Mouse (Mus musculus) ES-CJ7 (cell line): ENCODE measurements around the gene Atxn7.

Experiments
- DNase-seq: peaks from one replicate; pipeline ENCODE4 v3.0.0; 2011; ENCODE audit warnings: low read depth, low spot score

Atxn7 gene

DNA sequence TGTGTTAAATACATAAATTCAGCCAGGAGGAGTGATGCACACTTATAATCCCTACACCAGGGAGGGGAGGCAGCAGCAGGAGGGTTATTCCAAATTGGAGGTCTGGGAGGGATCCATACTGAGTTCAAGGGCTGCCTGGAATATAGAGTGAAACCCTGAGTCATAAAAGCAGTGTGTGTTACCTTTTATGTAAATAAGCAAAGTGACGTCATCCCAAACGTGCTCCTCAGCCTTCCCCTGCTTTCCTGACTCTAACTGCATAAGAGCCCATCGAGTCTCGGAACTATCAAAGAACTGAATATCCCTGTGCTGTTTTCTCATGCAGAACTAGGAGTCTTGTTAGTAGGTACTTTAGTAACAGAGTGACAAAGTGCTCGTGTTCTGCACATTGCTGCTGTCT lies 102.1 kb downstream of the Atxn7 start:
- DNase-seq: peak; percentile 22

GRCm38 (mm10) chr14:14064486-14065141 lies 103.4 kb downstream of the Atxn7 start:
- DNase-seq: no peak

- no peak for DNase-seq
Observed at GRCm38 (mm10) chr14:14065142-14065498, 103.9 kb downstream of the Atxn7 start.

DNA sequence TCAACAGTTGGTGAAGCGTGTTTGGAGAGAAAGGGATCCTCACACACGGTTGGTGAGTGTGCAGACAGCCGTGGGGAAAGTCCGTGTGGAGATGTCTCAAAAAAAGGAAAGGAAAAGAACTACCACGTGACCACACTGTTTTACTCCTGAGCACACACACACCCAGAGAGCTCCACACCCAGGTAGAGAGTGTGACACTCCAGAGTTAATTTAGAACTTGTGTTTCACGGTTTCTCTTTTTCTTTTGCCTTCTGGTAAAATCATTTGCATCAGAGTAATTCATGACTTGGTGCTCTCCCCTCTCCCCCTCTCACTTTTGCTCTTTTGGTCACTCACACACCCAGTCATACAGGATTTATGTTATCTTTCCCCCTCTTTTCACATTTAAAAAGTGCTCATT lies 105.0 kb downstream of the Atxn7 start:
- no peak for DNase-seq

DNA sequence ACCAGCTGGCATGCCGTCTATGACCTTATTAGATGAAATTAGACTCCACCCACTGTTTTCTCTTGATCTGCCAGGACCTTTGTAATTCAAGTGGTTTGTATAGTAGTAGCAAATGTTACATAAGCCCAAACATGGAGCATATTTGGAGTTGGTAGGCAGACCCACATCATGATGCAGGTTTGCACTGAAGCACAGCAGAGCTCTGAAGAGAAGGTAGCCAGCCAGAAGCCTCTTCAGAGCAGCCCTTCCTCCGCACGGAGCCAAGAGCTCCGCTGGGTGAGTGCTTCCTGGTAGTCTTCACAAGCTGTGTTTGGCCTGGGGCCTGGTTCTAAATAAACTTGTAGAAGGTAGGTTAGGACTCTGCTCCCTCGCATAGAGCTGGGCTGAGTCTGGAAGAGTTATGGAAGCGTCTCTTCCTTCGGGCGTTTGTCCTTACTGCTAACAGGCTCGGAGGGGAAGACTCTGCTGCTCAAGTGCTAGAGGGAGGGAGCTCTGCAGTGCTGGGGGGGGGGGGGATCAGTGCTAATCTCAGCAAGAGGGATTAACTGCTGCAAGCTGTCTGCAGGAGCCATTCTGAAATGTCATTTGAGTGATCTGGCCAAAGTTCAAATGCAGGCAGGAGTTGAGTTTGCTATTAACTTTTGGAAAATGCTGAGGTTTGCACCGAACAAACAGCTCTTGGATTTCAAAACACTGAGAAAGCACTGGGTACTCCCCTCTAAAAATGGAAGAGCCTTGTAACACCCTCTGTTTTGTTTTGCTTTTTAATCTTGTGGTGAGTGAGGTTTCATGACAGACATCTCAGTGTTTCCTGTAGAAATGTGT lies 106.6 kb downstream of the Atxn7 start:
- peak; percentile 5 for DNase-seq

DNA sequence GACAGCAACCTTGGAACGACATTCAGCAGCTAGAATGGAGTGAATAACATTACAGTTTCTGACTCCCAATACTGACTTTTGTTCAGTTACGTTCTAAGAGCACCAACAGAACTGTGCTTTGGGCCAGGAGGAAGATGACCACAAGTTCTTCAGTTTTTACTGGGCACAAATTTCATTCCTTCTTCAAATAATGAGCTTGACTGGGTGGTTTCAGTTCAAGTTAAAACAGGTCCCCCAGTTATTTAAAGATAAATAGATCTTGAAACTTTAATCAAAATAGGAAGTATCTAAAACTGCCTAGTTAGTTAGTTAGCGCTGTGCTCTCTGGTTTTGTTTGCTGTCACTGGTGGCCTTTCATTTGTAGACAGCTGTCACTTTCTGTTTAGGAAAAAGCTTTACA lies 107.3 kb downstream of the Atxn7 start:
- no peak for DNase-seq

- DNase-seq: no peak
Observed at GRCm38 (mm10) chr14:14070541-14071315, 109.5 kb downstream of the Atxn7 start.

DNA sequence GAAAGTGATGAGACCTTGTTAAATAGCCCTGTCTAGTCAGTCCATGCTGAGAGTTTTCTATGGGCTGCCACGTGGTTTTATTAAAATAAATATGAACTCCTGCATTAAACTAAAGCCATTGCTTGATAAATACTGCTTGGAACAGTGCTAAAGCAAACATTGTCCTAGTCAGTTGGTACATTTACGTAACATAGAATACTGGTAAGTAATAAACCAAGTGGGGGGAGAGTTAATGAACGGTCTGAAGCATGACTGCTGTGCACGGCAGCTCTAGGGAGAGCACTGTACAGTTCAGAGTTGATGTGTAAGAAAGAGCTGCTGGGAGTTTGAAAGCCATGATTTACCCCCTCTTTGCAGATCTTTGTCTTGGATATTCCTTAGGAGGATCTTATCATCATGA lies 110.2 kb downstream of the Atxn7 start:
- DNase-seq: no peak

GRCm38 (mm10) chr14:14080604-14081194 lies 119.5 kb downstream of the Atxn7 start:
- DNase-seq: no peak

DNA sequence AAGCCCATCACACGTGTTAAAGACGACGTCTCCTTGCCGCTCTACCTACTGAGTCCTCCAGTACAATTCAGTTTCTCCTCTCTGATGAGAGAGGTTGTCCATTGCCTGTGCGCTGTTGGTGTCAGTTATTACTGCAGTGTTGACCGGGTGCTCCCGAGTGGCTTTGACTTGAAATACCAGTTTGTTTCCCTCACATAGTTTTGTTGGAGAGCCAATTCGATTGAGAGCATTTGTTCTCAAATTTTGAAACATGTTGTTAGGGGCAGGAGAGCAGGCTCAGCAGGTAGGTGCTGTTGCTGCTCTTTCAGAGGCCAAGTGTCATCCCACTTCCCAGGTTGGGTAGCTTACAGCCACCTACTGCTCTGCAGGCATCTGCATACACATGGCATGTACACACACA lies 122.6 kb downstream of the Atxn7 start:
- no peak for DNase-seq

GRCm38 (mm10) chr14:14086711-14087263 lies 125.5 kb downstream of the Atxn7 start:
- no peak for DNase-seq

DNA sequence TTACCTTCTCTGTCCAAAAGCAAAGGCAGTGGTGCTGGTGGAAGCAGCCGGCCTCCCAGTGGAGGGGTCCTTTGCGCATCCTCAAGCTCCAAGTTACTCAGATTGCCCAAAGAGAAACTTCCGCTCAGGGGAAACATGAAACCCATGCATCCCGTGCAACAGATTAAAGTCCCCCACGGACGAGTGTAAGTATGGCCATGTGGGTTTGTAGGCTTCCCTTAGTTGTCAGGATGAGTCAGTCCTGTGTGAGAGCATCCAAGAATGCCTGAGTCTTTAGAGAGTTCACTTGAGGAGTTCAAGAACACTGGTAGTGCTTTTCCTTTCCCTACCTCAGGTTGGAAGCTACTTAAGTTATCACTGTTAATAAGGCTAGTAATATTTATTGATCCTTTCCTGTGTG lies 126.1 kb downstream of the Atxn7 start:
- no peak for DNase-seq

DNA sequence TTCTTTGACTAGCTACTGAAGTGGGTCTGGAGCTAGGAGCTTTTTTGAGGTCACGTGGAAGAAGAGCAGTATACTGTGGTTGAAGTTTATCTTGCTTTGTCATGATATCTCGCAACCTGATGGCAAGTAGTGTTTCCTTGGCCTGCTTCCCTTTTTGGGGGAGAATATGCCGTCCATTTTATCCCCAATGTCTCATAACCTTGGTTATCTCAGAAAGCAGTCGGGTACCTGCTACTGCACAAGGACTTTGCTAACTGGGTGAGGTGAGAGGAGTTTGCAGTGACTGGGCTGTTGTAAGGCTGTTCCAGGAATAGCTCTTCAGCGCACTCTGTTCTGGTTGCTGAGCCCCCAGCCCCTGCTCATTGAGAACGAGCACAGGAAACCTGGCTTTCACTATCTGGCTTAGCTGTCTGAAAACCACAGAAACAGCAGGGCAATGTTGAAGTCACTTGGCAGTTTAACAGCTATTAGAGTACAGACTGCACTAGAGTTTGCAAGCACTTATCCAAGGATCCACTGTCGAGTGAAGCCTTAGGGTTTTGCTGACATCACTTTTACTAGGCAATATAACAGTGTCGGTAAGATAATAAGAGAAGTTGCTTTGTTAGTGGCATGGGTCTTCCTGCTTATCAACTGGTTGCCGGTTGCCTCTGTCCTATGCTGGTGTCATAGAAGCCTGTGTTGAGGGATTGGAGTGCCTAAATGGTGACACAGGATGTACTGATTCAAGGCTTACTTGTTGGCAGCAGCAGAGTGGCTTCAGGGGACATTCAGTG lies 127.0 kb downstream of the Atxn7 start:
- no peak for DNase-seq

- no peak for DNase-seq
Observed at GRCm38 (mm10) chr14:14090571-14090970, 129.3 kb downstream of the Atxn7 start.

DNA sequence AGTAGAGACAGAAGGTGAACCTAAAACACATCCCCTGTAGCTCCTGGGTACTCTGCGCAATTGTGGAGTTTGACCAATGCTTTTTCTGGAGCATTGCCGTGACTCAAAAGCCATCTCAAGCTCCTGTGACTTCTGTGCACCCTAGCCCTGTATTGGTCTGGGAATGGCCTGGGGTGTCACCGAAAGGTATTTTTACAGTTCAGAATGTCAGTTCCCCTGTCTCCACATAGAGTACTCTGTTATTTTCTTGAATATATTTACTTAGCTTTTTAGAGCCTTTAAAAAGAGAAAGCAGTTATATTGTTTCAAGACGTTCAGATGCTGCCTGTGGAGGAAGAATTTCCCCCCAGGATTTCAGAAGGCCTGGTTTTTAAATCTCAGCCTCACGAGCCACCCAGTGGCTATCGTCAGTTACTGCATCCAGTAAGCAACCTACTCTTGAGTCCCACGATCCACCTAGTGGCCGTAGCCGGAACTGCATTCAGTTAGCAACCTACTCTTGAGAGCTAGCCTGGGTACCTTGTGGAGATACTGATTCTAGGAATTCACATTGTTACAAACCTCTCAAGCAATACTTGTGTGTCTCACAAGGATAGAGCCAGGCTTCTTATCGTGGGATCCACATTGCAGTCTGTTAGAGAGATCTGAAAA lies 137.2 kb downstream of the Atxn7 start:
- DNase-seq: peak; percentile 91

GRCm38 (mm10) chr14:14100773-14101280 lies 139.6 kb downstream of the Atxn7 start:
- DNase-seq: no peak

DNA sequence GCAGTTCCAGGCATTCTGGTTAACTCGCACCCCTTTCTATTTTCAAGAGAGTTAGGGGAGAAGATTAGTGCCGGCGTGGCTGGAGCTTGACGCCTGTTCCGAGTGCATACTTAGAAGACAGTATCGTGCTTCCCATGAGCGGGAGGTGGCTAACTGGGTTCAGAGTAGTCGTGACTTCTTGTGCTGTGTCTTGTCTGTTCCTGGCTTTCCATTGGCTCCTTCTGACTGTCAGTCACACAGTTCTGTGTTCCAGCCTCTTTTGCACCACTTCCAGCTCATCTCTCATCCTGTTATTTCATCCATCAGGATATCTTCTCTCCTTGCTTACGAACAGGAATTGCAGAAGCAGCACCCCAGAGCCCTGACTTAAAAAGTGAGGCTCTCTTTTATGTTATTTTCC lies 140.1 kb downstream of the Atxn7 start:
- no peak for DNase-seq

- DNase-seq: no peak
Observed at GRCm38 (mm10) chr14:14104213-14104929, 143.1 kb downstream of the Atxn7 start.

DNA sequence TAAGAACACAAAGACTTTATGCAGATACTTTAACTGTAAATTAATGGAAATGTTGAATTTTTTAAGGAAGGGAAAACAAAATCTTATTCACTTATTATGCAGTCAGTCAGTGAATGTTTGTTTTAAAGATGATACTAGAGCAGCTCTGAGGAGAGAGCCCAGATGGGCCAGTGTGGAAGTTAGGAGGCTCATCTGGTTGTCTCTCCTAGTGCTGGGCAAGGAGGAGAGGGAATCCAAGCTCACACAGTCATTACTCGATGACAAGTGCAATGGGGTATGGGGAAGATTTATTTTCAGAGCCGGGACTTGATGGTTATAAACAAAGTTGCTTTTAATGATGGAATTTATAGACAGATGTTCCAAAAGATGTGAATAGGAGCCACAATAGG lies 143.7 kb downstream of the Atxn7 start:
- DNase-seq: no peak

GRCm38 (mm10) chr14:14110710-14111109 lies 149.5 kb downstream of the Atxn7 start:
- DNase-seq: no peak
